Mouse (Mus musculus) spleen, adult 12 weeks (tissue): Measurements from ENCODE around the gene Tmem82.

Experiments
- DNase-seq: peaks from one replicate; pipeline ENCODE4 v3.0.0; 2022; ENCODE audit warnings: low spot score

Tmem82 gene

DNA sequence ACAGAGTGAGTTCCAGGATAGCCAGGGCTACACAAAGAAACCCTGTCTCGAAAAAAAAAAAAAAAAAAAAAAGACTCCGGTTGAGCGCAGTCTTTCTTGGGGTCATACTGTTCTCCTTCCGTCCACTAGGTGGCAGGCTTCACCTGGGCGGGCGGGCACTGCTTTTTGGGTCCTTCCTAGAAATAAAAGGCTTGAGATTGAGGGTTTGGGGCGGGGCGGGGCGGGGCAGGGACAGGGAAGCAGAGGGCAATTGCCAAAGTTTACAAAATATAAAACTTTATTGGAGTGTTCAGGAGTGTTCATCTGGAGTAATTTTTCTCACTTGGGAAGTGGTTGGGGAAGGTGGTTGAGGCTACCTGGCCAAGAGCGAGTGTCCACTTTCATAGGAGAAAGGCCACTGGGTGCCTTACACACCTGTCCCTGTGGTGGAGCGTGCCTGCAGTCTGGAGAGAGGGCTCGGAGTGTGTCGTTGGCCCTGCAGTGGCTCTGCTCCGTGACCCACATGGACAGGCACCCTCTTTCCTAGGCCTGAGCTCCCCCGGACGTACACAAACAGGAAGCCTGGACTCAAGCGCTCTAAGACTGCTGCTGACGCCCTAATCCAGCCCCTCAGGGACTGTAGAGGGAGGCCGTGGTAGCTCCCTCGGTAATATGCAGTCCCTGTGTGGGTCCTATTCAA is at the start of gene Tmem82:
Gene Tmem82 (minus strand): TSS at position 69 of the 679 bp plus-strand sequence.
- DNase-seq = no peak

DNA sequence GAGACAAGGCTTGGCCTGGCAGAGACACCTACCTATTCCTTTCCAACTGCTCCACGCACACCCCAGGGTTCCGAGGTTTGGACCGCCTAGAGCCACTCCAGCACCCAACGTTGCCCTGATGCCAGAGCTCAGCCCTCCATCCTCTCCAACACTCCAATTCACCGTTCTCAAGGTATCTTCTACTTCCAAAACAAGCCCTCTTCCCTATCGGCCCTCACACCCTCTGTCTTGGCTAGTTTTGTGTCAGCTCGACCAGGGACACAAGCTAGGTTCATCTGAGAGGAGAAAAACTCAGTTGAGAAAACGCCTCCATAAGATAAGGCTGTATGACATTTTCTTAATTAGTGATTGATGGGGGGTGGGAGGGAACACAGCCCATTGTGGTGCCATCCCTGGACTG is 46.4 kb upstream of the Tmem82 start, which contains the start of gene Plekhm2:
Gene Plekhm2 (minus strand): TSS at position 101 of the 400 bp plus-strand sequence.
- no peak for DNase-seq

DNA sequence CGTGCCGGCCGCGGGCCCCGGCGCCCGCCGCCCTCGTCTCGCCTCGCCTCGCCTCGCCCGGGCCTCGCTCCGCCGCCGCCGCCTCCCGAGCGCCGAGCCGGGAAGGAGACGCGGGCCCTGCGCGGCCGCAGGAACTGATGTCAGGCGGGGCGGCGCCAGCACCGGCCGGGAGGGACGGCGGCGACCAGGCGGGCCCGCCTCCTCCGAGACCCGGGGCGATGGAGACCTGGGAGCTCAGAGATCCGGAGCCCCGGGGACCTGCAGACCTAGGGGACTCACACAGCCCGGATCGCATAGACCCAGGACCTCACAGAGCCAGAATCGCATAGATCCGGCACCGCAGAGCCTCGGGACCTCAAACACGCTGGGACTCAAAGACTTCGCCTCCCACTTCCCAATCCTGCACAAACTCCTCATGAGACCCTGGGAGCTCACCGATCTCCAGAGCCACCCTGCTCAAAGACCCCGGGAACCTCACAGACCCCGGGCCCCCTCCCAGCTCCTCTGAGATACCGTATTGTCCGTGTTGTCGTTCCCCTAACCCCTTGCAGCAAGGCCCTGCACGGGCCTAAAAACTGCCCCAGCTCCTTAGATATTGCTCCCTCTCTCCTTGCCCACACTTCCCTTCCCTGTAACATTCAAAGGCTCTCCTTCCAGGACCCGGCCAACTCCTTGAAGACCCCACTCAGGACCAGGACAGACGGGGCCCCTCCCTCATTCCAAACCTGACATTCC is 45.7 kb upstream of the Tmem82 start:
- DNase-seq = peak; percentile 61

DNA sequence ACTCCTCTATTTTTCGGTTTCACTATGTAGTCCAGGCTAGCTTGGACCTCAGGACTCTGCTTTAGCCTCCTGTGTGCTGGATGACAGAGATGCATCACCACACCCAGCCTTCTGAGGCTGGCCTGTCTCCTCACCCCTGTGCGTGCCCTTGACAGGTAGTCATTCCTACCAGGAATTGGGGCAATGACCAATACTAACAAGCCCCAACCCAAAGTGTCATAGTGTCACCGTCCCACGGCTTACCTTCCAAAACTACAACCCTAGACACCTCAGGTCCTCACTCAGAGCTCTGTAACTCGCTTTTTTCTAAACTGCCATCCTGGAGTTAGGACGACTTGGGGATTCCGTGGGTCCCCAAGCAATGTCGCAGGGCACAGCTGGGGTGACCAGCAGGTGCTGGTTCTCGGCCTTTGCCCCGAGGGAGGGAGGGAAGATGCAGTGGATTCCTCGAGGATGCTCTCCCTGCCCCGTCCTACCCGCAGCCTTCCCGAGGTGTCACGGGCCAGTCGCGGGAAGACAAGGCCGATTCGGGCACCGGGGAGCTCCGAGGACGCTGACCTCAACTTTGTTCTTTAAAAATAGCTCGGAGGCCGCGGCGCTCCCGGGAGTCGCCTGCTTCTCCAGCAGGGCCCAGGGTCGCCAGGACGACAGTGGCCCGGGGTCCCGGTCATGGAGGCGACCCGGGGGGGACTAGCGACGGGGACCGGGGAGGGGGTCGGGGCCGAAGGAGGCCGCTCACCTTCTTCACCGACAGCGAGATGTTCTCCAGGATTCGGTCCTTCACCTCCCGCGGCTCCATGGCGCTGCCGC is 44.9 kb upstream of the Tmem82 start:
- peak; percentile 11 for DNase-seq

DNA sequence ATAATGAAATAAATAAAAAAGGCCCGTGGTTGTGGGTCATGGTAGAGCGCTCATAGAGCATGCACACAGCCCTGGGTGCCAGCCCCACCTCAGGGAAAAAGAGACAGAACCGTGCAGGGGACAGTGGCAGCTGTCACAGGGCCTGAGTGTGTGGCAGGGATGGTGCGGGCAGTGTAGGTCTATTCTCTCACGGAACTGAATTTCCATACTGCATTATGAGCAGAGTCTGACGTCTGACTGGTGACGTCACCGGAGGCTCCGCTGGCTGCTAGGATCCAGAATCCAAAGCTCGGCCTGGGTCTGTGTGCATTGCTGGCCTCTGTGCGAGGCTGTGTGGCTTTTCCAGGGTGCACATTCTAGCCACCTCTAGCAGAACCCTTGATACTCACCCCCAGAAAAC is 42.5 kb upstream of the Tmem82 start:
- DNase-seq = no peak

DNA sequence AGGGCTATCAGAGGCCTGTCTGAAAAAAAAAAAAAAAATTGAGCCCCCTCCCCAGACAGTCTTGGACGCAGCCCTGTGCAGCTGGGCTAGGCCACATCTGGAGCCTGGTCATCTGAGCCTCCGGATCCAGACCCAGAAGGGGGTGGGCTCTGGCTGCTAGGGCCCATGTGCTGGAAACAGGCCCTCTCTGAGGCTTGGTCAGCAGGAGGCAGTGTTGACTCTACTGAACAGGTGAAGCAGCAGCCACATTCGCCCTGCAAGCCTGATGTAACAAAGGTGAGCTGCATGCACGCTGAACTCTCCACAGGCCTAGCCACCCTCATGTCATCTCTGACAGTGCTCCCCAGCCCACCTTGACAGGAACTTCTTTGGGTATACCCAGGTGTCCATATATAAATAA is 41.3 kb upstream of the Tmem82 start:
- DNase-seq = no peak

DNA sequence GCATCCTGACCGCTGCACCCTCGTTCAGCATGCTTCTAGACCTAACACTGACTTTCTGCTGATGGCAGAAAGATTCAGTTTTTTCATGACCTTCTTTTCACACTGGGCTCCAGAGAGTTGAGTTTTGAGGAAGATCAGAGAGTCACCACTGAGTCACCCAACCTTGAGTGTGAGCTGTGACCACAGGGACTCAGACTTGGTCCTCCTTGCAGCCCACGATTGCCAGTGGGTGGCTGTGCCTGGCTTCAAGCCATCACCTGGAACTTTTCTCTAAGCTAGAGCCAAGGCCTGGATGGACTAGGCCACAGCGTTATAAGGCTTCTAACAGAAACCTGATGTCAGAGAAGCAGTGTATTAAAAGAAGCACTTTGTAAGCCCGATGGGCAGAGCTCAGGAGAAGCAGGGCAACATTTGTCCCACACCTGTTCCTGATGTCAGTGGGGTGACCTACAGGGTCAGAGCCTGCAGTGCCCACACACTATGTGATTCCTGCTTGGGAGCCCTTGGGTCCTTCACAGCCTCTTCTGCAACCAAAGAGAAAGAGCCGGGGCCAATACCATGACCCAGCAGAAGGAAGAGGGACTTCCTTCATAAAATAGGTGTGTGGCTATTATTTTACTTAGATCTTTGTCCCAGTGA is 40.5 kb upstream of the Tmem82 start:
- no peak for DNase-seq

DNA sequence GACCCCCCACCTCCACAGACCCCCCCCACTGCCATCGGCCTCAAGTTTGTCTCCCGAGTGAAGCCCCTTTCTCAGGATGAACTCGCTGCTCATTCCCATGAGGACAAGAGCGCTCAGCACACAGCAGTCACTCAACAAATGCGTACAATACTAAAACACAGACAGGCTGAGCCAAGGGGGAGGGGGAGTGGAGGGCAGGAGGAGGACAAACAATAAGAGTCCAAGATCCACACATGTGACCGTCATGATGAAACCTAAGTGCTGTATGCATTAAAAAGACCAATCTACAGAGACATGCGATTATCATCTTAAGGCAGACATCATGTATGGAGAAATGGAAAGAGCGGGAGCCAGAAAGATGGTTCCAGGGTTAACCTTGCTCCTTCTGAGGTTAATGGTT is 38.5 kb upstream of the Tmem82 start:
- no peak for DNase-seq

DNA sequence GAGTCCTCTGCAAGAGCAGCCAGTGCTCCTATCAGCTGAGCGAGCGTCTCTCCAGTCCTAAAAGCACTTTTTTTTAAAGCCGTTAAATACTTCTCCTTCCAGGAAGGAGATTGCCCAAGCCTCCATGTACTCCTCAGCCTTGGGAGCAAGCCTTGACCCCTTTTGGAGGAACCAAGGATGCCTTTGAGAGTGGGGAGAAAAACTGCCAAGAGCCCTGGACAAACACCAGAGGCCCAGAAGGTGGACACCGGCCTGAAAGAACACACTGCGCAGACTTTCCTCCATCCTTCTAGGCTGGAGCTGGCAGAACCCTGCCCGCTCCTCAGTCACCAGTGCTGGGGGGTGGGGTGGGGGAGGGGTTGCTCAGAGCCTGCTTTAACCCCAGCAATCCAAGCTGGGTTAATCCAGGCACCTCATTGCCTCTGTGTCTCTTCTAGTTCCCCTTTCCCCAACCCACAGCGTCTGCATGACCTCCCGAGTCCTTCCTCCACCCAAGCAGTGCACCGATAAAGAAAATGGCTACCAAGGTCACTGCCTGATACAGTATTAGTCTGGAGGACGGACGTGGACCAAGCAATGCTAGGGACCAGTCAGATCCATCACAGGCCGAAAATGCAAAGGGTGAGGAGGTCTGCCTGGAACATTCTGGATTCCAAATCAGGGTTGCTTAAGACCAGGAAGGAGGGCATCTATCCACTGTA is 37.6 kb upstream of the Tmem82 start:
- DNase-seq = no peak

DNA sequence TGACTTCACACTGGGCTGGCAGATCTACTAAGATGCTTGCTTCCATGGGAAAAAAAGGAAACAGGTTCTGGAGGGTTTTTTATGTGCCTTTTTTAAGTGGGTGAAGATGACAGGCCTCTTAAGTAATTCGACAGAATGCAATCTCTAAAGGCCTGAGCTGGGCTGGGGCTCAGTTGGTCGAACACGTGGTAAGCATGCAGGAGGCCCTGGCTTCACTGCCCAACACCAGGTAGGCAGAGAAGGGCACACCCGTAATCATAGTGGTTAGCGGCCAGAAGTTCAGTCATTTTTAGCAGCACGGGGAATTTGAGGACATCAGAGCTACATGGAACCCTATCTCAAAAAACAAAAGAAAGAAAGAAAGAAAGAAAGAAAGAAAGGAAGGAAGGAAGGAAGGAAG is 36.1 kb upstream of the Tmem82 start:
- DNase-seq = no peak

DNA sequence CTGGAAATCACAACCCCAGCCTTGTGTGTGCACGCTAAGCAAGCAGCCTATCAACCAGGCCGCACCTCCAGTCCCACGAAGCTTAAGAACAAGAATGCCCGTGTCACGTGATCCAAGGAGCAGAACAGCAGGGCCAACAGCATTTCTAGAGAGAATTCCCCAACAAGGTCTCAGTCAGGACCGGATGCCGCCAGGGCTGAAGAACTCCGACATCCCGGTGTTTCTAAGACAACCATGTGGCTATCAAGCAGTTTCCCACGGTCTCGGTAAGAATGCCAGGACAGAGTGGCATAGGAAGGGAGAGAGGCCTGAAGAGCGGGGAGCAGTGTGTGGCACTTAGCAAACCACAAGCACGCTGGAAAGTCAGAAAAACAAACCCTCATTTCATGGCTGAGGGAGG is 35.4 kb upstream of the Tmem82 start:
- DNase-seq = no peak

DNA sequence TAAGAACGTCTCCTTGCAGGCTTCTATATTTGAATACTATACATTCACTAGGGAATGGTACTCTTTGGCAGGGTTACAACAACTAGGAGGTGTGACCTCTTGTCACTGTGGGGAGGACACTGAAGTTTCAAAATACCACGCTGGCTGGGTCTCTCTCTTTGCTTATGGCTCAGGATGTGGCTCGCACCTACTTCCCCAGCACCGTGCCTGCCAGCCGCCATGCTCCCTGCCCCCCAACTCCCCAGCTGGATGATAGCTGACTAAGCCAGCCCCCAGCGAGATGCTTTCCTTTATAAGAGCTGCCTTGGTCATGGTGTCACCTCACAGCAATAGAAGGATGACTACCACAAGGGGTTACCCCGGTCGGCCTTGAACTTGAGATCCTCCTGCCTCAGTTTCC is 34.6 kb upstream of the Tmem82 start:
- no peak for DNase-seq

DNA sequence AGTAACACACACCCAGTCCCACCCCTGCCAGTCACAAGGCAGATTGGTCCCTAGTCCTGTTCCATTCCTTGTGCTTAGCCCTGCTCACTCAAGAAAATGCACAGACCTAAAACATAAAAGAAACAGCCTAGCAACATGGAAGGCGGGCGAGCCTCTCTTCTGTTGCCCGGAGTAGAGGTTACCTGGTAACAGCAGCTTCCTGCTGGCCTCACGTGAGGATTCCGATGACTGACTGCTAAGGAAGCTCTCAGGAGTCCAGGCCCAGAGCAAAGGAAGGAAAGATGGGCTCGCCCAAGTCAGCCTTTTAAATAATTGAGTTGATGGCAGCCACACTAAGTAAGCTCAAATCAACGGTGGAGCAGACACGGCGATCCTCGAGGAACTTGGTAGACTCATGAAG is 33.5 kb upstream of the Tmem82 start:
- no peak for DNase-seq

DNA sequence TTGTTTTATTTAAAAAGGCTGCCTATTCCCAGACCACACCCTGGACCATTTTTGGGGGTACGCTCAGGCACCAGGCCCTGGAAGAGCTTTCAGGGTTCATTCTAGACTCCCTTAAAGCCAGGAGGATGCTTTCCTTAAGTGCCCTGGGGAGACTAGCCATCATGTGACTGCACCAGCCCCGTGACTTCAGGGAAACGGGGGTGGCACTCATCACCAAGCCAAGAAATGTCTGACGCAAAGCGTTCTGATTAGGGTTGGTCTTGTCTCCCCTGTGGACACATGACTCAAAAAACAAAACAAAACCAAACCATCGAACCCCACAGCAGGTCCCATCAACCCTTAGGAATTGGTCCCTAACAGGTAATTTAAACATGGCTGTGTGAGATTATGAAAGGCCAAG is 32.9 kb upstream of the Tmem82 start:
- DNase-seq = no peak

DNA sequence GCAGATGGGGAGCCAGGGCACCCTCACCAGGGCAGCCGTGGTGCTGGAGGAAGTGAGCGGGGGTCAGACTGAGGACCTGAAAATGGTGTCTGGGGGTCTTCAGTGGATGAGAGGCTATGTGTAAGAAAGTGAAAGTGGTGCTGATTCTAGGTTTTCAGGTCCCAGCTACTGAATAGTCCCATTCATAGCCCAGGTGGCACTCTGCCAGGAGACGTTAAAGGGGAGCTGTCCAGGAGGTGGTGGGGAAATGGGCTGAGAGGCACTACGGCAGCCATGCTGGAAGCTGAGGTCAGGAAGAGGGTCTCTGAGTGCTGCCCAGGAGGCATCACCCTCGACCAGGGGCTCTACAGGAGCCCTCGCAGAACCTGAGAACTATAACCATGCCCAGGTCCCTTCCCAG is 30.8 kb upstream of the Tmem82 start:
- DNase-seq = no peak

DNA sequence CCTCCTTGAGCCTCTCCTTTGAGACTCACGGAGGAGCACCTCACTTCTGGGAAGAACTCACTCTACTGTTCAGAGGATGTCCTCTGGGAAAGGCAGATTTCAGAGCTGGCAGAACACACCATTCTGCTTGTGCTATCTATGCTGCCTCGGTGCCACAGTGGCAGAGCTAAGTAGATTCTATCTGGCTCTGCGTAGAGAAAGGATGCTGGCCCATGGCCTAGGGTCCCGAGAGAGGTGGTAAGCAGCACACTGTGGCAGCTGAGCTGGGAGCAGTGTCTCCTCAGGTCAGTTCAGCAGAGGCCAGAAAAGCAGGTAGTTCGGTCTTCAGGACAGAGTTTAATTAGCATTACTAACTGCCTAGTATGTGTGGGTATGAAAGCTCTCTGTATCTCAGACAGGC is 29.8 kb upstream of the Tmem82 start:
- DNase-seq = no peak

DNA sequence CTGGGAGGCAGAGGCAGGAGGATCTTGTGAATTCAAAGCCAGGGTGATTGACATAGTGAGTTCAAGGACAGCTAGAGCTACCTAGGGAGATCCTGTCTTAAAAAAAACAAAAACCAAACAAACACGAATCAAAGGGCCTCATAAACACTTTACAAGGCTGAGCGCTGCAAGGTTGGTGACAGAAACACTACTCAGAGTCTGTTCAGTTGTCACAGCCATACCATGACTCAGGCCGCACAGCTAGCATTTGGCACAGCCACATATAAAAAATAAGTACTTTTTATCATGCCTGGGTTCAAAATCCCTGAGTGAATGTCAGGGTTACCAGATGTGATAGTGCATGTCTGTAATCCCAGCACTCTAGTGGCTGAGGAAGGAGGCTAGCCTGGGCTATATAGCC is 28.8 kb upstream of the Tmem82 start:
- DNase-seq = no peak

DNA sequence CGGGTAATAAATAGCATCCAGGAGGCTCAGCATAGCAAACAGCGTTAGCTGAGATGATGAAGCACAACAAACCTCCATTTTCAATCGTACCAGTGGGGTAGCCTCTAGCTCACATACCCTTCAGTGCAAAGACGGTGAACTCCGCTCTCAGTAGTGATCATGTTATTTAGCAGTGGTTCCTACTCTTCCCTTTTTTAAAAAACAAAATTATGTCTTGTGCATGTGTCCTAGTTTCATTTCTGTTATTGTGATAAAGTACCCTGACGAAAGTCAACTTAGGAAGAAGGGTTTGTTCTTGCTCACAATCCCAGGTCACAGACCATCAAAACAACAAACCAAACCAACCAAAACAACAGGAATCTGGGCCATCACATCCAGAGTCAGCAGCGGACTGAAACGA is 27.6 kb upstream of the Tmem82 start:
- DNase-seq = no peak

DNA sequence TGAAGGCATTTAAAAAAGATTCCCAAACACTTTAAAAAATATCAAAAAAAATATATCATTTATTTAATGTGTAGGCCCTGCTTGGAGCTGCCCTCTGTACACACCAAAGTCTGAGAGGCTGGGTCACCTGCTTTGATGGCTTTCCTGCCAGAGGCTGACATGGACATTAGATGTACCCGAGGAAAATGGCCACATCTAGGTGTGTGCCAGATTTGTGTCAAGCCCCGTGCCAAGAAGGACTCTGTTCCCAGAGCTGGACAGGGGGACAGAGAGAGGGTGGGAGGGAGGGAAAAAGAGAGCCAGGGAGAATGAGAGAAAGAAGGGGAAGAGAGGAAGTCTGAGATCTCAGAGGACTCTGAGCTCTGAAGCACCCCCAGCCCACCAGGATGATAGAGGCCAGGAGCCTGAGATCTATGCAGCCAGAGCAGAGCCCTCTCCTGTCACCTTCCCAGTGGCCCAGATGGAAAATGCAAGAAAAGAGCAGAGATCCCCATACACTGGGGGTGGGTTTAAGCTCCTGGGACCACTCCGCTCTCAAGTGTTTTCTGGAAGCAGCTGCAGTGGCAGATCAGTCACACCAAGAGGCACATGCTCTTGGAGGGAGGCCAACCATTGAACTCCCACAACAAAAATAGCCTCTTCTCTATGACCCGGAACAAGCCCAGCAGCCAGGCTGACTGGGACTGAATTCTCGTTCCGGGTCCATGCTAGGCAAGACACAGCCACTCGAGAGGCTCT is 24.9 kb upstream of the Tmem82 start:
- no peak for DNase-seq

DNA sequence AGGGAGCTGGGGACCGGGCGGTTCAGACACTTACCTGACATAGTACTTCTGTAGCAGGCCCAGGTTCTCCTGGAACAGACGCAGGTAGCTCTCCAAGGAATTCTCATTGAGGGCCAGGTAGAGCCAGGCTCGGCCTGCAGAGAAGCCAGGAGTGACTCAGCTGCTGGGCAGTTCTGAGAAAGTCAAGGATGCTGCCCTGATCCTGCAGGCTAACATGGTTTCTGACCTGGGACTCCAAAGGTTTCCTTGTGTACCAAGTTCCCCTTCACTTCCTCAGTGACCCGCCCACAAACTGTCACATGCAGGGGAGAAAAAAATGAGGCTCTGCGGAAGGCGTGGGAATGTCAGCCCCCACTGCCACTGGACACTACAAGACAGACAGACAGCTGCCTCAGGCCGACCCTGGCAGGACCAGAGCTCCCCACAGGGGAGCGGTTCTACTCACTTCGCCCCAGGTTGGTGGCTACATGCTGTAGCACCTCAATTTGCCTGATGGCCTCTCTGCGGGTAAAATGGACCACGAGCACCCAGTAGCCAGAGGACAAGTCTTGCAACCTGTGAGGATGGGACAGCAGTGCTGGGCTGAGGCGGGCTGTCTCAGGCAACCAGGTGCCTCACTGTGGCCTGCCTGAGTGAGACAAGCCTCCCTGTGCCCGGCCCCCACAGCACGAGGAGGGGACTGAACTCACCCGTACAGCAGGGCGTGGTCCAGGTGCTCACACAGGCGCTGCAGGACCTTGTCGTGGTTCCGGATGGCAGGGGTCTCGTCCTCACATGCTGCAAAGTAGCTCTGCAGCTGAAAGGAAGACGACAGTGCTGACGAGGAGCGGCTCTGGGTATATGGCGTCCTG is 23.8 kb upstream of the Tmem82 start:
- no peak for DNase-seq
